Mouse (Mus musculus) urinary bladder, postnatal 14 days (tissue): ENCODE results near the gene Efhd1.

Source experiments
- DNase-seq: peaks from one replicate; pipeline ENCODE4 v3.0.0; 2021; ENCODE audit warnings: low spot score

Gene Efhd1

GRCm38 (mm10) chr1:87270204-87270603 is 6.0 kb downstream of the Efhd1 start:
- no peak for DNase-seq

- DNase-seq, result no peak
Observed at GRCm38 (mm10) chr1:87270641-87271467, 6.7 kb downstream of the Efhd1 start.

GRCm38 (mm10) chr1:87271596-87271995 is 7.4 kb downstream of the Efhd1 start:
- no peak for DNase-seq

- no peak for DNase-seq
Observed at GRCm38 (mm10) chr1:87272462-87272861, 8.3 kb downstream of the Efhd1 start.

GRCm38 (mm10) chr1:87273514-87273942 is 9.4 kb downstream of the Efhd1 start:
- no peak for DNase-seq

GRCm38 (mm10) chr1:87274134-87274533 is 10.0 kb downstream of the Efhd1 start:
- no peak for DNase-seq

GRCm38 (mm10) chr1:87275151-87275550 is 11.0 kb downstream of the Efhd1 start:
- no peak for DNase-seq

GRCm38 (mm10) chr1:87276056-87276455 is 11.9 kb downstream of the Efhd1 start:
- DNase-seq, result no peak

- DNase-seq, result no peak
Observed at GRCm38 (mm10) chr1:87280281-87280680, 16.1 kb downstream of the Efhd1 start.

GRCm38 (mm10) chr1:87281599-87282412 is 17.6 kb downstream of the Efhd1 start:
- DNase-seq, result no peak

- DNase-seq, result no peak
Observed at GRCm38 (mm10) chr1:87282413-87282788, 18.2 kb downstream of the Efhd1 start.

- DNase-seq, result no peak
Observed at GRCm38 (mm10) chr1:87283410-87283960, 19.3 kb downstream of the Efhd1 start.

- DNase-seq, result no peak
Observed at GRCm38 (mm10) chr1:87287105-87287504, 22.9 kb downstream of the Efhd1 start.

GRCm38 (mm10) chr1:87291416-87291815 is 27.3 kb downstream of the Efhd1 start:
- no peak for DNase-seq

- no peak for DNase-seq
Observed at GRCm38 (mm10) chr1:87292420-87293190, 28.4 kb downstream of the Efhd1 start.

GRCm38 (mm10) chr1:87294063-87294710 is 30.0 kb downstream of the Efhd1 start:
- no peak for DNase-seq

GRCm38 (mm10) chr1:87294951-87295350 is 30.8 kb downstream of the Efhd1 start:
- no peak for DNase-seq

- DNase-seq, result no peak
Observed at GRCm38 (mm10) chr1:87297346-87297925, 33.3 kb downstream of the Efhd1 start.

- no peak for DNase-seq
Observed at GRCm38 (mm10) chr1:87300360-87301286, 36.5 kb downstream of the Efhd1 start.

- DNase-seq, result no peak
Observed at GRCm38 (mm10) chr1:87301971-87302370, 37.8 kb downstream of the Efhd1 start.
